In the genomic region with DNA sequence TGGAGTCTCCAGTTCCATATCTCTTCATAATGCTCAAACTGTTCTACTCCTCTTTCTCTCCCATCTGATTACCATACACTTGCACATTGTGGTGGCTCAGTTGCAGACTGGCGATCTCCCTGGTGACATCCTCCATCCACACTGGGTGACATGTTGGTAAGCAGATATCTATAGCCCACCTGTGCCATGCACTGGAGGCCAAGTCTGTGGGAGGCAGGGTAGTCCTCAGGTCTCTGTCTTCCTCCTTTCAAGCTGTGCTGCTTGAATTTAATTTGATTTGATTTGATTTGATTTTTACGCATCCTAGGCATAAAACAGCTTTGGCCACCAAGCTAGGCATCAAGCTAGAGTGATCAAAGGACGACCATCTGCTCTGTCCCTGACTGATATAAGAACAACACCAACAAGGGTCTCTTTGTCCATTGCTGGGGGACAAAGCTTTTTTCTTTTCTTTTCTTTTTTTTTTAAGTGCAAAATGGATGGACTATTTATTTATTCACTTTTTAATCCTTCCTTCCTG, we compare ENCODE assay signal across 25 mouse cellular contexts. TPM values are rescaled to one million over a fixed set of nuclear protein-coding genes. Genes with fewer than 3 reads are reported as not detected.
DNase-seq lines count a peak whose midpoint lies in the region; ATAC-seq lines count a peak whose summit lies in the region.
"Had no signal": no experiment of that assay in that cellular context is flagged by ENCODE, and none has a peak within 500 bp of the region (broad histone marks: within the 10 kb centered on the region; RNA-seq: fewer than 3 reads in every experiment).

No protein-coding gene starts in this region.

- peaks cover 9% of the 10 kb centered on the region; the same call in 1 of the 2 replicates for H3K4me1 ChIP-seq in forebrain, embryonic 15.5 days
- H3K4me1 ChIP-seq in forebrain, embryonic 10.5 days, result peaks cover 9% of the 10 kb centered on the region
- peaks cover 9% of the 10 kb centered on the region; the same call in 1 of the 2 replicates for H3K4me1 ChIP-seq in heart, embryonic 10.5 days
- H3K4me1 ChIP-seq in heart, embryonic 11.5 days (ENCODE audit: control insufficient read depth, insufficient read depth, low read length), result no peaks in the 10 kb centered on the region
- H3K4me1 ChIP-seq: embryonic facial prominence, embryonic 10.5 days had no signal

- DNase-seq in forebrain, embryonic 10.5 days (ENCODE audit: extremely low spot score, low spot score), result no peak
- DNase-seq in heart, embryonic 10.5 days (ENCODE audit: low spot score), result peak; percentile 33
- peak; percentile 39 for DNase-seq in left cerebral cortex, postnatal 4 days
- DNase-seq in left cerebral cortex, postnatal 36 days (ENCODE audit: low spot score in 2 of 2), result no peak
- DNase-seq: adrenal gland, adult 2 months; adrenal gland, postnatal 14 days; cerebellum, adult 11 months; cerebellum, adult 8-10 months; cerebellum, postnatal 36 days; embryo, embryonic 11 days; gastrocnemius, postnatal 25 days; heart, adult 18-20 months; kidney, adult 11 months; kidney, adult 8-10 months had no signal

- H3K9me3 ChIP-seq in forebrain, embryonic 15.5 days, result no peaks in the 10 kb centered on the region
- H3K9me3 ChIP-seq in forebrain, embryonic 10.5 days, result no peaks in the 10 kb centered on the region
- no peaks in the 10 kb centered on the region for H3K9me3 ChIP-seq in heart, embryonic 10.5 days
- H3K9me3 ChIP-seq in heart, embryonic 11.5 days (replicated peaks; ENCODE audit: control insufficient read depth, low read length), result no peaks in the 10 kb centered on the region
- H3K9me3 ChIP-seq: embryonic facial prominence, embryonic 10.5 days; embryonic facial prominence, embryonic 13.5 days; intestine, embryonic 15.5 days had no signal

- ATAC-seq in forebrain, embryonic 15.5 days (replicated peaks), result 0 out of 2 replicates have a peak, but pooled peaks have one; percentile 34
- ATAC-seq in heart, embryonic 11.5 days (replicated peaks; ENCODE audit: insufficient number of reproducible peaks, low FRiP score, low TSS enrichment), result no peak
- ATAC-seq: CD4-positive, CD25-positive, alpha-beta regulatory T cell, adult 4 months; intestine, embryonic 15.5 days had no signal

- intact Hi-C loops in left cerebral cortex, postnatal 4 days (cut with DNase I), result no loop called here
- intact Hi-C loops in left cerebral cortex, postnatal 36 days (cut with DNase I), result no loop called here

- no peaks in the 10 kb centered on the region for H3K36me3 ChIP-seq in forebrain, embryonic 15.5 days
- no peaks in the 10 kb centered on the region for H3K36me3 ChIP-seq in forebrain, embryonic 10.5 days (replicated peaks)
- H3K36me3 ChIP-seq in heart, embryonic 10.5 days, result no peaks in the 10 kb centered on the region
- H3K36me3 ChIP-seq in heart, embryonic 11.5 days (ENCODE audit: control insufficient read depth, insufficient read depth, low read length), result no peaks in the 10 kb centered on the region
- H3K36me3 ChIP-seq: embryonic facial prominence, embryonic 10.5 days; embryonic facial prominence, embryonic 13.5 days; intestine, embryonic 15.5 days had no signal

- no peaks in the 10 kb centered on the region for H3K27me3 ChIP-seq in forebrain, embryonic 15.5 days
- no peaks in the 10 kb centered on the region for H3K27me3 ChIP-seq in forebrain, embryonic 10.5 days (ENCODE audit: poor library complexity, severe bottlenecking)
- H3K27me3 ChIP-seq in heart, embryonic 10.5 days (ENCODE audit: insufficient read depth, poor library complexity, severe bottlenecking), result no peaks in the 10 kb centered on the region
- H3K27me3 ChIP-seq in heart, embryonic 11.5 days (ENCODE audit: control insufficient read depth, insufficient read depth, low read length), result no peaks in the 10 kb centered on the region
- H3K27me3 ChIP-seq: embryonic facial prominence, embryonic 13.5 days; intestine, embryonic 15.5 days had no signal

- H3K27ac ChIP-seq in forebrain, embryonic 15.5 days (replicated peaks), result no peak overlapping the region
- H3K27ac ChIP-seq in forebrain, embryonic 10.5 days, result no peak overlapping the region
- no peak overlapping the region for H3K27ac ChIP-seq in heart, embryonic 10.5 days
- H3K27ac ChIP-seq in heart, embryonic 11.5 days (ENCODE audit: low read depth, low read length), result no peak overlapping the region
- H3K27ac ChIP-seq: embryonic facial prominence, embryonic 10.5 days; embryonic facial prominence, embryonic 13.5 days; hindbrain, embryonic 14.5 days; intestine, embryonic 15.5 days had no signal

- H3K9ac ChIP-seq in forebrain, embryonic 15.5 days (replicated peaks), result no peak overlapping the region
- no peak overlapping the region for H3K9ac ChIP-seq in heart, embryonic 11.5 days (ENCODE audit: low read depth, low read length)
- H3K9ac ChIP-seq: embryonic facial prominence, embryonic 13.5 days; hindbrain, embryonic 14.5 days; intestine, embryonic 15.5 days had no signal

- H3K4me2 ChIP-seq in forebrain, embryonic 15.5 days (replicated peaks), result no peak overlapping the region
- no peak overlapping the region for H3K4me2 ChIP-seq in heart, embryonic 11.5 days
- H3K4me2 ChIP-seq: embryonic facial prominence, embryonic 13.5 days; hindbrain, embryonic 14.5 days; intestine, embryonic 15.5 days had no signal

- 75% methylated on average over 3 of the region's 3 CpGs for WGBS in forebrain, embryonic 15.5 days
- 90% methylated on average over 3 of the region's 3 CpGs for WGBS in forebrain, embryonic 10.5 days
- 82% methylated on average over 3 of the region's 3 CpGs for WGBS in heart, embryonic 10.5 days
- WGBS in heart, embryonic 11.5 days (ENCODE audit: insufficient replicate concordance), result 80% methylated on average over 3 of the region's 3 CpGs

- no peak overlapping the region for H3K4me3 ChIP-seq in forebrain, embryonic 15.5 days
- H3K4me3 ChIP-seq in forebrain, embryonic 10.5 days, result no peak overlapping the region
- H3K4me3 ChIP-seq in heart, embryonic 10.5 days, result no peak overlapping the region
- no peak overlapping the region for H3K4me3 ChIP-seq in heart, embryonic 11.5 days (ENCODE audit: low read depth, low read length)
- H3K4me3 ChIP-seq: embryonic facial prominence, embryonic 10.5 days; embryonic facial prominence, embryonic 13.5 days; erythroblast, embryonic 14.5 days; intestine, embryonic 15.5 days had no signal

RNA-seq across cellular contexts. Expression of a gene that starts 30.9 kb away (rescaled TPM):
- polyA plus RNA-seq in forebrain, embryonic 15.5 days (2015; fragmentation: Nextera tagmentation; extraction: Ambion mirVana), result 10.5 and 10.9 TPM in 2 replicates
- polyA plus RNA-seq in forebrain, embryonic 10.5 days (2016; fragmentation: Nextera tagmentation; extraction: Ambion mirVana), result 0.30 and 0.47 TPM in 2 replicates
- 0.14 and 0.20 TPM in 2 replicates for polyA plus RNA-seq in heart, embryonic 10.5 days (2016; fragmentation: Nextera tagmentation; extraction: Ambion mirVana)
- 0.07 and 0.24 TPM in 2 replicates for polyA plus RNA-seq in heart, embryonic 11.5 days (2014; fragmentation: Nextera tagmentation; extraction: Ambion mirVana)
- 10 to 100 TPM; 53.3 to 54.1 TPM for total RNA-seq in left cerebral cortex, postnatal 4 days (2021)
- 10 to 100 TPM; 33.8 to 37.0 TPM for total RNA-seq in left cerebral cortex, postnatal 36 days (2021)
- total RNA-seq: hematopoietic stem cell, adult 5-6 weeks; MEL had no signal
- polyA plus RNA-seq: C2C12; CD4-positive, CD25-positive, alpha-beta regulatory T cell, adult 4 months; erythroblast, embryonic 14.5 days had no signal

Comparison
In these comparisons a context has a peak if more than half of its experiments do, and no peak if none do; other contexts are left out.
1. DNase-seq: peak in heart, embryonic 10.5 days (single experiment) and left cerebral cortex, postnatal 4 days (single experiment); none in forebrain, embryonic 10.5 days (single experiment) and left cerebral cortex, postnatal 36 days (0 of 2).